Mouse (Mus musculus): Measurements from ENCODE around the gene Fam129b.

Fam129b gene

DNA sequence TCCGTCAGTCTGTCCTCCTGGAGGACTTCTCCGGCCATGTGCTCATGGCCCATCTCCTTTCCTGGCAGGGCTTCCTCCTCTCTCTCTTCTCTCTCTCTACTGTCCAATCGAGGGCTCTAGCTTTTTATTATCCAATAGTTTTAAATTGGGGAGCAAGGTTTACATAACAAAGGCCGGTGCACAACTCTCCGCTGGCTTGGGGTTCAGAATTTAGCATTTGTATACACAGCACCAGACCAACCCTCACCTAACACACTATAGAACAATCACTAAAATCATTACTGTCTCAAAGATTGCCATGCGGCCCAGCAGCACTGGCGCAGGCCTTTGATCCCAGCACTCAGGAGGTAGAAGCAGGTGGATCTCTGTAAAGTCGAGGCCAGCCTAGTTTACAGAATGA is 15.1 kb upstream of the Fam129b start:
- no peak for DNase-seq (ENCODE audit: low read depth)

GRCm38 (mm10) chr2:32863317-32863716 is 12.6 kb upstream of the Fam129b start:
- no peak for DNase-seq (ENCODE audit: low read depth)

DNA sequence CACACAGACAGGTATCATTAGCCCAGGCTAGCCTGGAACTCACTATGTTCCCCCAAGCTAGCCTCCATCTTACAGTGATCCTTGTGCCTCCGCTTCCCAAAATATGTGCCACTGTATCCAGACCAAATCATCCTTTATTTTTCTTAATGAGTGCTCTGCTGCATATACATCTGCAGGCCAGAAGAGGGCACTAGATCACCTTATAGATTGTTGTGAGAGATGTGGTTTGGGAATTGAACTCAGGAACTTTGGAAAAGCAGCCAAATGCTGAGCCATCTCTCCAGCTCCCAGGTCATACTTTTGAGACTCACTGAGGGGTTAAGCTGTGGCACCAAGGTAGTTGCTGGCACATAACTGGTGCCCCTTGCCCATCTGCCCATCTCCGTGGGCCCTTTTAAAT is 11.2 kb upstream of the Fam129b start:
- DNase-seq (ENCODE audit: low read depth) = peak; percentile 69

GRCm38 (mm10) chr2:32867354-32867753 is 8.6 kb upstream of the Fam129b start:
- DNase-seq (ENCODE audit: low read depth) = peak; percentile 96

DNA sequence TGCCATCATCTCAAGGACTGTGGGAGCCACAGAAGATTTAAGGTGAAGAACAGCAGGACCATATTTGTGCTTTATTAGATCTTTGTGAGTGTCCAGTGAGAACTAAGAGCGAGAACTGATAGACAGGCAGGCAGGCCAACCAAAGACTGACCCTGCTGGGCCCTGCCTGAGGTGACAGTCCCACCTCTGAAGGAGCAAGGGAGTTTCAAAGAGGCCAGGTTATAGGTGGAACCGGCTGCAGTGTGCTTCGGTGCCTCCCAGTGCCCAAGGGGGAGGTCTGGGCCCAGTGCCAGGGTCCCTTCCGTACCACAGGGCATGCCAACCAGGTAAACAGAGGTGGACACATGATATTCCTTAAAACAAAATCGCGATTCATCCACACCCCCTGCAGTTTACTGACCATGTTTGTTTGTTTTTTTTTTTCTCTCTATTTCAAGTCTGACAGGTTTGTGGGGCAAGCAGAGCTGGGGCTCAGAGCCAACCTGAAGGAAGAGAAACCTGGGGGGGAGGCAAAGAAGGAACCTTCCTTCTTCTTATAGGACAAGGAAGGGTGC is 6.1 kb upstream of the Fam129b start:
- peak; percentile 32 for DNase-seq (ENCODE audit: low read depth)

- DNase-seq (ENCODE audit: low read depth) = peak; percentile 75
Measured at GRCm38 (mm10) chr2:32870275-32871100, 5.4 kb upstream of the Fam129b start.

GRCm38 (mm10) chr2:32874070-32874469 is 1.8 kb upstream of the Fam129b start:
- DNase-seq (ENCODE audit: low read depth) = no peak

- DNase-seq (ENCODE audit: low read depth) = peak; percentile 55
Measured at GRCm38 (mm10) chr2:32874951-32875674, 801 bp upstream of the Fam129b start.

DNA sequence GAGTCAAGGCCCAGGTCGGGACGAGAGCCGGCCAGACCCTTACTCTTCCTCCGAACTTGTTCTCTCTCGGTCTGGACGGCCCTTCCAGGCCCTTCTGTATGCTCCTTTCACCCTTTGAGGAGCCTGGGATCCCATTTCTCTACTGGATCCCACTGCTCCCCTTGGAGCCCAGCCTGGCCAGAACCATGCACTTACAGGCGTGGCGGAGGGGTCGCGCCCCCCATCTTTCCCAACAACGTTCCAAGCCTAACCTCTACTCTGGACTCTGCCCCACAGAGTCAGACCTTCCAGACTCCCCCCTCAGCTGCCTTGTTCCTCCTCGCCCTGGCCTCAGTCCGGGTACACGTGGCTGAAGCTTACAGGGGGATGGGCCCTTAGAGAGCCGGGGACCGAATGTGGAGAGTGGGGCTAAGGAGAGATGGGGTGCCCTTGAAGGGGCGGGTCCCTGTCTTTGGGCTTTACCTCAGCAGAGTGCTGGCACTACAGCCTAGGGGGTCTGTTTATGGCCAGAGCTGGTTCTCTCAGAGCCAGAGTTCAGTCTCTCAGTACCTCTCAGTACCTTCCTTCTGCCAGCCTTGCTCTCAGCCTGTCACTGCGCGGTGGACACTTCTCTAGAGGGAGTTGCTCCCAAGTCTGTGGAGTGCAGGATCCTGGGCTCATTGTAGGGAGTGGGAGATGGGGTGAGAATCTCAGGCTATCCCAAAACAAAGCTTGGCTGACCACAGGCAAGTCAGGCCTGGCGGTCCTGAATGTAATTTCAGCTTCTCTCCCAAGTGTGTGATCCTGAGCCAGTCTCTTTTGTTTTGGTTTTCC is 782 bp downstream of the Fam129b start:
- peak; percentile 43 for DNase-seq (ENCODE audit: low read depth)

DNA sequence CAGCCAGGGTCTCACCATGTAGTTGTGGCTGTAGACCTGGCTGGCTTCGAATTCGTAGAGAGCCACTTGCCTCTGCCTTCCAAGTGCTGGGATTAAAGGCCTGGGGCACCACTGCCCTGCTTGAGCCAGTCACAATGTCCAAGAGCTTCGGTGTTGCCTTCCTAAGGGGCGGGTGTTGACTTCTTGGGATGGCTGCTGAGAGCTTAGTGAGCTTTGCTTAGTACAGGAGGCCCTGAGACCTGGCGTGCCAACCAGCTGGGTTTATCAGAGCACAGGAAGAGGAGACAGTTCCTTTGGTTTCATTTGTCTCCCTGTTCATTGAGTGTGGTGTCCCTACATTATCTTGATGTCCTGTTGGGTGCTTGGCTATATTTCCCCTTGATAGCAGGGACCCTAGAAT is 1.4 kb downstream of the Fam129b start:
- no peak for DNase-seq (ENCODE audit: low read depth)

- no peak for DNase-seq (ENCODE audit: low read depth)
Measured at GRCm38 (mm10) chr2:32877761-32878393, 2.0 kb downstream of the Fam129b start.

- no peak for DNase-seq (ENCODE audit: low read depth)
Measured at GRCm38 (mm10) chr2:32878396-32878795, 2.5 kb downstream of the Fam129b start.

- DNase-seq (ENCODE audit: low read depth) = peak; percentile 39
Measured at GRCm38 (mm10) chr2:32879593-32879992, 3.7 kb downstream of the Fam129b start.

GRCm38 (mm10) chr2:32881054-32881453 is 5.1 kb downstream of the Fam129b start:
- DNase-seq (ENCODE audit: low read depth) = peak; percentile 25

DNA sequence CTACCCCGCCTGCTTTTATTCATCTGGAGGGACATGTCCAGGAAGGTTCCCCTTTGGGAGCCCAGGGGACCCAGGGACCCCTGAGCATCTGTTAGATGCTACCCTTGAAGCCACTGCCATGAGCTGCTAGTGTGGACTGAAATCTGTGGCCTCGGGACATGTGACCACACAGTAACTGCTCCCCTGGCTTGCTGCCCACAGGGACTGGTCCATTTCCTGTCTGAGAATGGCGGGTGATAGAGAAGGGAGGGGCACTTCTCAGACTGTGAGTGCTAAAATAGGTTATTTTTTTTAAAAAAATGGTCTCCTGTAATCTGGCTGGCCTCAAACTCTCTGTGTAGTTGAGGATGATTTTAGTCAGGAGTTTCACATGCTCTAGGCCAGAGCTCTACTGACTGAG is 5.8 kb downstream of the Fam129b start:
- DNase-seq (ENCODE audit: low read depth) = peak; percentile 93

GRCm38 (mm10) chr2:32882283-32883043 is 6.5 kb downstream of the Fam129b start:
- peak; percentile 96 for DNase-seq (ENCODE audit: low read depth)

DNA sequence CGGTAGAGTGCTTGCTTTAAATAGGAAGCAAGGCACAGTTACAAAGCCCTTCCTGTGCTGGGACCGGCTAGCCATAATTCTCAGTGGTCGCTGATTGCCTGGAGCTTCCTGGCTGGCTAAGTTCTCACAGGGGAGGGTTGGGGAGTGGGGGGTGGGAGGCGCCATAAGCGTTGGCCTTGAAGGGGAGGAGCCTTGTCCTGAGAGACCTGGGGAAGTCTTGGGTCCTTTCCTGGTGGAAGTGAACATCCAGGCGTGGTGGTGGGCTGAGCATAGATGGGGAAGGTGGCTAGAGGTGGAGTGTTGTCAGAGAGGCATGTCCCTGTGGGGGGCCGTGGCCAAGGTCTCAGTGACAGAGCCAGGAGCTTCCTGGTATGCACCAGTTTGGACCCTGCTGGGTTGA is 8.8 kb downstream of the Fam129b start:
- peak; percentile 69 for DNase-seq (ENCODE audit: low read depth)

DNA sequence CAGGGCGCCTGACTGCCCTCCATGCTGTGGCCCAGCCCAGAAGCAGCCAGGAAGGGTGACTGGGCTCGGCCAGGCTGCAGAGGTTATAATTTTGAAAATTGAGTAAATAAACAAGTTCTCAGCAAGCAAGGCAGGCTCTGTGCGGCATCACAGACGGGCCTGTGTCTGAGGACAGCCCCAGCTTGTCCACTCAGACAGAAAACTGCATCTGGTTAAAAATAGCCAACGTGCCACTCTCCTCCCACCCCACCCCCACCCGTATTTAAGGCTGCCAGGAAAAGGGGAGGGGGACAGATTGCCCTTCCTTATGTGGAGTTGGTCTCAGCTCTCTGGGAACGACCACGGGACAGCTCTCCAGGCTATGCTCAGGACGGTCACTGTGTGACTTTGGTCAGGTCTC is 12.1 kb downstream of the Fam129b start:
- DNase-seq (ENCODE audit: low read depth) = no peak

DNA sequence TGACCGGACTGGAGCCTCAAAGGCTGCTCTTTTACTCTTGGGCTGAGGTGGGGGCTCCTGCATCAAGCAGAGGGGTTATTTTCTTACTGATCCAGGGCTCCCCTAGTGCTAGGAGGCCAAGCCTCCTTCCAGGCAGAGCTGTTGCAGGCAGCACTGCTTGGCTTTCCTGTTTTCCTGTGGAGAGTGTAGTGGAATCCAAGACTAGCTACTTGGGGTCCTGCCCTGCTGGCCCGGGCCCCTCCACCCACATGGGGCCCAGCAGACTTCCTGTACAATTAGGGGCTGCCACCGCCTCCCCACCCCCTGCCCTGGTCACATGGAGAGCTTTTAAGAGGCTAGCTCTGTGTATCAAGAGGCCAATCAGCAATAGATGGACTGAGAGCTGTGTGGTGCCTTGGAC is 12.6 kb downstream of the Fam129b start:
- DNase-seq (ENCODE audit: low read depth) = no peak

- peak; percentile 85 for DNase-seq (ENCODE audit: low read depth)
Measured at GRCm38 (mm10) chr2:32890280-32890679, 14.4 kb downstream of the Fam129b start.

- no peak for DNase-seq (ENCODE audit: low read depth)
Measured at GRCm38 (mm10) chr2:32891278-32891677, 15.4 kb downstream of the Fam129b start.
